Mouse (Mus musculus) limb, embryonic 12.5 days (tissue): ENCODE data around the gene Manea. TPM values are rescaled to one million over a fixed set of nuclear protein-coding genes. Genes with fewer than 3 reads are reported as not detected.

Source experiments
- ATAC-seq: fragments of 200-750 bp; cut with Nextera tagmentation; 2 replicates; pipeline ENCODE4 v1.8.0; 2017; ENCODE audit warnings: low read depth, moderate TSS enrichment; ENCODE audit not compliant: insufficient number of reproducible peaks, insufficient read depth, low FRiP score, low TSS enrichment
- H3K27ac ChIP-seq: fragments of 300-500 bp; sonication (generic); 2 replicates; pipeline ENCODE4 v1.5.1; 2016; ENCODE audit warnings: mild to moderate bottlenecking, moderate library complexity
- H3K27me3 ChIP-seq: fragments of 300-500 bp; sonication (generic); 2 replicates; pipeline ENCODE4 v1.6.1; 2016; ENCODE audit warnings: mild to moderate bottlenecking, moderate library complexity
- H3K36me3 ChIP-seq: fragments of 300-500 bp; sonication (generic); 2 replicates; pipeline ENCODE4 v1.6.1; 2016; ENCODE audit warnings: mild to moderate bottlenecking, moderate library complexity
- H3K4me1 ChIP-seq: fragments of 300-500 bp; sonication (generic); replicated peaks from 2 replicates; pipeline ENCODE4 v1.6.1; 2016
- H3K4me2 ChIP-seq: fragments of 300-500 bp; sonication (generic); 2 replicates; pipeline ENCODE4 v1.6.1; 2016; ENCODE audit warnings: mild to moderate bottlenecking, moderate library complexity
- H3K4me3 ChIP-seq: fragments of 300-500 bp; sonication (generic); replicated peaks from 2 replicates; pipeline ENCODE4 v1.5.1; 2016; ENCODE audit warnings: mild to moderate bottlenecking
- H3K9ac ChIP-seq: fragments of 300-500 bp; sonication (generic); replicated peaks from 2 replicates; pipeline ENCODE4 v1.6.1; 2016; ENCODE audit warnings: mild to moderate bottlenecking, moderate library complexity
- H3K9me3 ChIP-seq: fragments of 300-500 bp; sonication (generic); 2 replicates; pipeline ENCODE4 v1.6.1; 2016; ENCODE audit warnings: mild to moderate bottlenecking, moderate library complexity
- WGBS: fragments of 180-500 bp; shearing (Covaris S2); methylation state at CpG from one replicate; pipeline ENCODE4 v1.1.7; 2016; 5-methylcytosine and 5-hydroxymethylcytosine counted together
- polyA plus RNA-seq: library from polyadenylated mRNA; unstranded; fragments of >200 nt; fragmentation: Nextera tagmentation; extraction: Ambion mirVana; gene quantifications from 2 replicates; pipeline ENCODE4 v1.2.1, GENCODE M21; 2016

The Manea gene
- polyA plus RNA-seq, 1 experiment from 2014 or later: 14.8 TPM

- Histone ChIP-seq H3K4me2 (no peak overlapping the region), H3K9me3 (no peaks in the 10 kb centered on the region), H3K4me1 (no peaks in the 10 kb centered on the region), H3K4me3 (no peak overlapping the region), H3K9ac (no peak overlapping the region), H3K36me3 (no peaks in the 10 kb centered on the region), H3K27me3 (no peaks in the 10 kb centered on the region), H3K27ac (no peak overlapping the region)
- no peak for ATAC-seq
These were observed 70.4 kb downstream of the Manea start for GRCm38 (mm10) chr4:26276264-26276663.

- no peaks in the 10 kb centered on the region for H3K36me3 ChIP-seq
- H3K9ac ChIP-seq: no peak overlapping the region
- no peaks in the 10 kb centered on the region for H3K4me1 ChIP-seq
- H3K4me3 ChIP-seq: no peak overlapping the region
- no peak overlapping the region for H3K4me2 ChIP-seq
- no peak overlapping the region for H3K27ac ChIP-seq
- no peak for ATAC-seq
- H3K9me3 ChIP-seq: no peaks in the 10 kb centered on the region
- no peaks in the 10 kb centered on the region for H3K27me3 ChIP-seq
- 82% methylated on average over 2 of the region's 2 CpGs for WGBS
These were observed 70.9 kb downstream of the Manea start for GRCm38 (mm10) chr4:26275769-26276168.
